Mouse (Mus musculus): ENCODE data around the gene Pip5k1b.

GRCm38 (mm10) chr19:24326969-24327368, 228.7 kb downstream of the Pip5k1b start:
- TF ChIP-seq ZNF384 (IDR thresholded peaks at IDR 0.05; ENCODE audit: low read depth, low read length) = no peak
- TF ChIP-seq CHD2 (IDR thresholded peaks at IDR 0.05; ENCODE audit: low read depth, low read length) = no peak
